Mouse (Mus musculus): ENCODE data around the gene Phf11d.
A peak's percentile ranks its signal among the peaks of the same experiment; 100 is the strongest.
"Not testable (repeated sequence)": the region's sequence is repeated elsewhere in the genome, so short reads cannot be mapped to it uniquely, and the experiment has no call there.

Gene Phf11d

GRCm38 (mm10) chr14:59365244-59365644 lies at the start of gene Phf11d:
Gene Phf11d, minus strand, starts transcription at chr14:59365470.
- no peak for DNase-seq (ENCODE audit: extremely low read depth, low read depth)

- not testable (repeated sequence) for DNase-seq (ENCODE audit: extremely low read depth, low read depth)
These were observed 49.7 kb upstream of the Phf11d start for GRCm38 (mm10) chr14:59414979-59415378.

DNA sequence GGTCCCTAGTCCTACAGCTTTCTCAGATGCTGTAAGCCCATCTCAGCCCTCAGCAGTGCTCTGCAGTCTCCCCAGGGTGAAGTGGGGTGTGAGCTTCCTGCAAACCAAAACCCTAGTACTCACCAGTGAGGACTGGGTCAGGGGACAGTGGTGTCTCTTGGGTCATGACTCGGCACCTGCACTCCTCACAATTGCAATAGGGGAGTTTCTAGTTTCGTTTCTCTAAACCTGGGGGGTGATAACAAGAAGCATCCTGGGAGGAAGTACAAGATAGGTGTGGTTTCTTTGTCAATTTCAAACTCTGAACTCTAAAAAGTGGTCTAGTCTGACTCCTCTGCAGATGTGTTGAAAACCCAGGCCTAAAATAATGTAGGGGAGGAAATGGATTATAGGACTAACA lies 31.7 kb upstream of the Phf11d start:
- peak; percentile 8 for DNase-seq (ENCODE audit: extremely low read depth, low read depth)

- no peak for DNase-seq (ENCODE audit: extremely low read depth, low read depth)
These were observed 30.0 kb upstream of the Phf11d start, which contains the start of gene Phf11c for GRCm38 (mm10) chr14:59395281-59395680. Gene Phf11c, minus strand, starts transcription at chr14:59395381.

GRCm38 (mm10) chr14:59390181-59390580 lies 24.9 kb upstream of the Phf11d start:
- DNase-seq (ENCODE audit: extremely low read depth, low read depth) = not testable (repeated sequence)

DNA sequence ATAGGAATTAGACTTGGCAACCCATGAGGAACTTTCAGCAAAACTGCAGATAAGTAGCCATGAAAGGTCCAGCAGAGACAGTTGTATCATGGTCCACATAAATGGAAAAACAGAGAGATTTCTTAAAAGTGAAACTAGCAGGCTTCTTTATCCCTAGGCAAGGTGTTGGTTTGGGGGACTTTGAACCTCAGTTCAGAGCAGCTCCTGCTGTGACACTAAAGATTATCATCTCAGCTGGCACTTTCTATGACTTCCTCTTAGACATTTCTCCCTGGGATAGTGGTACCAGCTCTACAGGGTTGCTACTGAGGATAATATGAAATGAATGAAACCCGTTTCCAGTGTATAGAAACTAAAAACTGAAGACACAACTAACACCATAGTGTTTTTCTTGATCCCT lies 24.3 kb upstream of the Phf11d start:
- no peak for DNase-seq (ENCODE audit: extremely low read depth, low read depth)

- peak; percentile 76 for DNase-seq (ENCODE audit: extremely low read depth, low read depth)
These were observed 5.2 kb upstream of the Phf11d start for GRCm38 (mm10) chr14:59370348-59371068.

- DNase-seq (ENCODE audit: extremely low read depth, low read depth) = no peak
These were observed 1.3 kb upstream of the Phf11d start for GRCm38 (mm10) chr14:59366386-59367105.

- DNase-seq (ENCODE audit: extremely low read depth, low read depth) = not testable (repeated sequence)
These were observed 24.1 kb downstream of the Phf11d start, which contains the start of gene Phf11b for GRCm38 (mm10) chr14:59341189-59341588. Gene Phf11b, minus strand, starts transcription at chr14:59341351.

DNA sequence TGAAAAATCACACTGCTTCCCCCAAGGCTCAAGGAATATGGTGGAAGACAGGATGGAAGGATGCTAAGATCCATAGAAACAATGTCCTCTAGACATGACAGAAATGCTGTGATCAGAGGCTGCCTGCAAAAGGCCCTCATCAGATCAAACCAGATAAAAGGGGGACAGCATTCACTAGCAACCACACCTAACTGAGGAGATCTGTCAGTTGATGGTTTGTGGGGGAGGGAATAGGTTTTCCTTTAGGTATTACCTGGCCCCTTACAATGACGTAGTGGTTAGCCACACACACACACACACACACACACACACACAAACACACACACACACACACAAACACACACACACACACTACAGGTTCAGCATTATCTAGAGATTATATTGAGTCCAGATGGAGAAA lies 25.7 kb downstream of the Phf11d start:
- no peak for DNase-seq (ENCODE audit: extremely low read depth, low read depth)

DNA sequence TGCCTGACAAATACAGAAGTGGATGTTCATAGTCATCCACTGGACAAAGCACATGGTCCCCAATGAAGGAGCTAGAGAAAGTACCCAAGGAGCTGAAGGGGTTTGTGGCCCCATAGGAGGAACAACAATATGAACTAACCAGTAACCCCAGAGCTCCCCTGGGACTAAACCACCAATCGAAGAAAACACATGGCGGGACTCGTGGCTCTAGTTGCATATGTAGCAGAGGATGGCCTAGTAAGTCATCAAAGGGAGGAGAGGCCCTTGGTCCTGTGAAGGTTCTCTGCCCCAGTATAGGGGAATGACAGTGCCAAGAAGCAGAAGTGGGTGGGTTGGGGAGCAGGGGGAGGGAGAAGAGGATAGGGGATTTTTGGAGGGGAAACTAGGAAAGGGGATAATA lies 29.2 kb downstream of the Phf11d start:
- DNase-seq (ENCODE audit: extremely low read depth, low read depth) = not testable (repeated sequence)

DNA sequence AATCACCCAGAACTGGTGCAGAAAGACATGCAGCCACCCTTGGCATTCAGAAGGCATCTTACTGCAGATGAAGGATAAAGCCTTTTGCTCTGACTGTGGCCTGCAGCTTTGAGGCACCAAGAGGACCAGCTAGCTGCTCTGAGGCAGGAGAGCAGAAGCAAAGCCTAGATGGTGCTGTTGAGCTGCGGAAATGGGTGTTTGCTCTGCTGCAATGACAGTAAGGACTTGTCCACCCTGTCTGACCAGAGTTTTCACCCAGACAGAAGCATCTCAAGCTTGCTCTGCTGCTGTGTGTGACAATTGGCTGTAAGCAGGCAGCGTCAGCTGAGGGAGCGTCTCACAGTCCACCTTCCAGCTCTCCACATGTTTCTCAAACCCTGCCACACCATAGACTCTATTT lies 34.8 kb downstream of the Phf11d start:
- DNase-seq (ENCODE audit: extremely low read depth, low read depth) = not testable (repeated sequence)

DNA sequence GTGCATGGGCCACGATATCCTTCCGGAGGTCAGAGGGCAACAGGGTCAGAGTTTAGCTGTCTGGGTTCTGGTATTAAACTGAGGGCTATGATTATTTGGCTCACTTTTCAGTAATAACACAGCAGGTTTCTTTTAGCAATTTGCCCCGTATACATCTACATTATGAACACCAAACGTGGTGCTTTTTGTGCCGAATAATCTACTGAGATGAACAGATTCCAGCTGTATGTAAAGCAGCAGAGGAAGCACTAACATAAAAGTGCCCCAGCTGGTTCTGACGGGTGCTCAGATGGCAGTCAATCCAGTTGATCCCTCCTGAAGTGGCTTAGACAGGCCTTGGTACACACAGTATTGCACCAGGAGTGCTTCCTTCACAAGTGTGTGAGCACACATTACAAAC lies 45.3 kb downstream of the Phf11d start:
- not testable (repeated sequence) for DNase-seq (ENCODE audit: extremely low read depth, low read depth)

DNA sequence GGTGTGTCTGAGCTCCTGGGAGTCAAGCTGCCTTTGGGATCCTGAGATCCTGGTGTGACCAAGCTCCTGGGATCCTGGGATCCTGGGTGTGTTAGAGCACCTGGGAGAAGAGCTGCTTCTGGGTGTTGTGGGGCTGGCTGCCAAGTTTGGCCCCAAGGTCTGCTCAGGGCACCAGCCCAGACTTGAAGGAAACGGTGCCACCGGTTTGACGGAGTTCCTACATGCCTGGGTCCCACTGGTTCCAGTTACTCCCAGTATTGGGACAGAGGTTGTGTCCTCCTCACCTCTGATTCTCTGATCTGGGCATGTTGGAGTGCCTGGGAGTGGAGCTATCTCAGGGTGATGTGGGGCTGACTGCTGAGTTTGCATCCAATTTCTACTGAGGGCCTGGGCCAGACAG lies 46.2 kb downstream of the Phf11d start:
- DNase-seq (ENCODE audit: extremely low read depth, low read depth) = not testable (repeated sequence)
